Mouse (Mus musculus): ENCODE results near the gene Chst8.

Chst8 gene

GRCm38 (mm10) chr7:34643329-34643728 lies 169.2 kb downstream of the Chst8 start:
- intact Hi-C loops (cut with DNase I): no loop called here

- intact Hi-C loops (cut with DNase I): no loop called here
Measured at GRCm38 (mm10) chr7:34641968-34642367, 170.5 kb downstream of the Chst8 start.

- intact Hi-C loops (cut with DNase I): no loop called here
Measured at GRCm38 (mm10) chr7:34639798-34640197, 172.7 kb downstream of the Chst8 start.

GRCm38 (mm10) chr7:34636661-34637060 lies 175.8 kb downstream of the Chst8 start:
- intact Hi-C loops (cut with DNase I): no loop called here

GRCm38 (mm10) chr7:34632966-34633742 lies 179.4 kb downstream of the Chst8 start:
- intact Hi-C loops (cut with DNase I): no loop called here

GRCm38 (mm10) chr7:34630211-34631085 lies 182.1 kb downstream of the Chst8 start:
- intact Hi-C loops (cut with DNase I): no loop called here

- intact Hi-C loops (cut with DNase I): no loop called here
Measured at GRCm38 (mm10) chr7:34629702-34630210, 182.8 kb downstream of the Chst8 start.
